Mouse (Mus musculus) forebrain, embryonic 15.5 days (tissue): ENCODE data around the gene Olfr1416. TPM values are rescaled to one million over a fixed set of nuclear protein-coding genes. Genes with fewer than 3 reads are reported as not detected.
A peak's percentile ranks its signal among the peaks of the same experiment; 100 is the strongest.
"Not testable (repeated sequence)": the region's sequence is repeated elsewhere in the genome, so short reads cannot be mapped to it uniquely, and the experiment has no call there.

Experiments
- ATAC-seq: fragments of 200-750 bp; cut with Nextera tagmentation; replicated peaks from 2 replicates; pipeline ENCODE4 v1.8.0; 2017; ENCODE audit warnings: mild to moderate bottlenecking, moderate TSS enrichment, moderate library complexity
- H3K27ac ChIP-seq: fragments of 300-500 bp; sonication (generic); replicated peaks from 2 replicates; pipeline ENCODE4 v1.5.1; 2015; ENCODE audit warnings: mild to moderate bottlenecking, inconsistent platforms
- H3K27me3 ChIP-seq: fragments of 300-500 bp; sonication (generic); 2 replicates; pipeline ENCODE4 v1.6.1; 2015; ENCODE audit warnings: inconsistent platforms
- H3K36me3 ChIP-seq: fragments of 300-500 bp; sonication (generic); 2 replicates; pipeline ENCODE4 v1.6.1; 2015; ENCODE audit warnings: mild to moderate bottlenecking, inconsistent platforms
- H3K4me1 ChIP-seq: fragments of 300-500 bp; sonication (generic); 2 replicates; pipeline ENCODE4 v1.6.1; 2015; ENCODE audit warnings: inconsistent platforms
- H3K4me2 ChIP-seq: fragments of 300-500 bp; sonication (generic); replicated peaks from 2 replicates; pipeline ENCODE4 v1.6.1; 2015; ENCODE audit warnings: mild to moderate bottlenecking, inconsistent platforms
- H3K4me3 ChIP-seq: fragments of 300-500 bp; sonication (generic); 2 replicates; pipeline ENCODE4 v1.5.1; 2015; ENCODE audit warnings: mild to moderate bottlenecking, inconsistent platforms
- H3K9ac ChIP-seq: fragments of 300-500 bp; sonication (generic); replicated peaks from 2 replicates; pipeline ENCODE4 v1.6.1; 2015; ENCODE audit warnings: mild to moderate bottlenecking, inconsistent platforms
- H3K9me3 ChIP-seq: fragments of 300-500 bp; sonication (generic); 2 replicates; pipeline ENCODE4 v1.6.1; 2016; ENCODE audit warnings: inconsistent platforms
- WGBS: fragments of 180-500 bp; shearing (Covaris S2); methylation state at CpG from one replicate; pipeline ENCODE4 v1.1.7; 2015; ENCODE audit warnings: mixed read lengths; 5-methylcytosine and 5-hydroxymethylcytosine counted together
- polyA plus RNA-seq: library from polyadenylated mRNA; unstranded; fragments of >200 nt; fragmentation: Nextera tagmentation; extraction: Ambion mirVana; gene quantifications from 2 replicates; pipeline ENCODE4 v1.2.1, GENCODE M21; 2015

Gene Olfr1416
- not detected in 2 replicates for polyA plus RNA-seq

DNA sequence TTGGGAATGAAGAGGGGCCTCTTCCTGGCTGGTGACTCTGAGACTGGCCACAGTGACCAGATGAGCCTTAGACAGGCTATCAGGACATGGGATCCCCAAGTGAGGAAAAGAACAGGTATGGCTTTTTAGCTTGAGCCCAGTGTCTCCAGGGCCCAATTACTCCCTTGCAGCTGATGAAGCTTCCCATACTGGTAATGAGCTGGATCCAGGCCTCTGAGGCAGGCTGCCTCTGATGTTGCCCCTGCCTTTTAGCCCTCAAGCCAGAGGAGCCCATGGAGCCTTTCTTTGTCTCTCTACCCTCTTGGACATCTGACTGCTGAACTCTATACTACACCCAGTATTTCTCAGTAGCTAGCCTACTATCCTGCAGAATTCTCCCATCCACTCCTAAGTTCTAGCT, at the start of gene Olfr1416:
Gene Olfr1416 (minus strand): TSS at position 101 of the 400 bp plus-strand sequence.
- no peak within 1 kb of the TSS for H3K4me3 ChIP-seq
- no peak within 1 kb of the TSS for H3K4me2 ChIP-seq
- no peak for ATAC-seq
- no peak within 1 kb of the TSS for H3K9ac ChIP-seq
- H3K27me3 ChIP-seq: no peaks in the 10 kb centered on the region
- H3K4me1 ChIP-seq: no peaks in the 10 kb centered on the region
- H3K27ac ChIP-seq: no peak within 1 kb of the TSS
- no peaks in the 10 kb centered on the region for H3K9me3 ChIP-seq
- no peaks in the 10 kb centered on the region for H3K36me3 ChIP-seq

DNA sequence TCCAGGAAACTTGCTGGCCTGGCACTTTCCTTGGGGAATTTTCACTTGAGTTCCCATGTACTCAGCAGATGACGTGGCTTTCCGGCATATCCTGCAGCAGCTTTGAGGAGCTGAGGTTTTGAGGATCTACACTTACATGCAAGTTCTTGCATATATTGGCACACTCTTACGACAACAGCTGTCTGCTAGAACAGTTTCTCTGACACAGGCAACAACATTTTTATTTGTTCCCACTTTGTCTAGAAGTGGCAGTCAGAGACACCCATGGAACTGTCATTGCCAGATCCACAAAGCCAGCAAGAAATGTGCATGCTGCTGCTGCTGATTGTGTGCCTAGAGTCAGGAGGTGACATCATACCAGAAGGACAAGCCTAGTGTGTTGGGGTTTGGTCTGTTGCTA, 38.9 kb upstream of the Olfr1416 start:
- Histone ChIP-seq H3K4me1 (no peaks in the 10 kb centered on the region), H3K36me3 (no peaks in the 10 kb centered on the region), H3K4me3 (no peak overlapping the region), H3K27ac (no peak overlapping the region), H3K9ac (no peak overlapping the region), H3K4me2 (no peak overlapping the region), H3K27me3 (no peaks in the 10 kb centered on the region), H3K9me3 (no peaks in the 10 kb centered on the region)
- WGBS: 80% methylated on average over 3 of the region's 3 CpGs
- no peak for ATAC-seq

DNA sequence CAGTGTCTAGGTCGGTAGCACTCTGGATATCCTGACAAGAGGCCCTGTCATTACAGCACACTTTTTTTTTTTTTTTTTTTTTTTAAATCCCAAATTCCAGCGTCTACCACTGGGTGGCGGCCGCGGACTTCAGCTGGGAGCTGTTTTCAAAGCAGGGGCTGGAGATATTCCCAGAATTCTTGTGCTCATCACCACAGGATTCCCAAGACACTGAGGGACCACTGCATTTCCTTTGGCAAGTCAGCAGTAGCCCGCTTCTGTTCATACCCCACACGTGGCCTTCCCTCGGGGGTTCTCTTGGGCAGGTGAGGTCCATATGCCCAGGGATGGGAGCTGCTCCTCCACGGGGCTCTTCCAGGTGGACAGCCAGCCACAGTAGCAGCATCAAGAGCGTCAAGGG, 36.5 kb upstream of the Olfr1416 start:
- H3K4me3 ChIP-seq: no peak overlapping the region
- peak; percentile 46; the same call in 1 of the 2 replicates for ATAC-seq
- no peak overlapping the region for H3K9ac ChIP-seq
- H3K9me3 ChIP-seq: no peaks in the 10 kb centered on the region
- H3K4me1 ChIP-seq: no peaks in the 10 kb centered on the region
- no peaks in the 10 kb centered on the region for H3K36me3 ChIP-seq
- H3K27me3 ChIP-seq: no peaks in the 10 kb centered on the region
- H3K27ac ChIP-seq: no peak overlapping the region
- WGBS: 18% methylated on average over 10 of the region's 10 CpGs
- H3K4me2 ChIP-seq: no peak overlapping the region

DNA sequence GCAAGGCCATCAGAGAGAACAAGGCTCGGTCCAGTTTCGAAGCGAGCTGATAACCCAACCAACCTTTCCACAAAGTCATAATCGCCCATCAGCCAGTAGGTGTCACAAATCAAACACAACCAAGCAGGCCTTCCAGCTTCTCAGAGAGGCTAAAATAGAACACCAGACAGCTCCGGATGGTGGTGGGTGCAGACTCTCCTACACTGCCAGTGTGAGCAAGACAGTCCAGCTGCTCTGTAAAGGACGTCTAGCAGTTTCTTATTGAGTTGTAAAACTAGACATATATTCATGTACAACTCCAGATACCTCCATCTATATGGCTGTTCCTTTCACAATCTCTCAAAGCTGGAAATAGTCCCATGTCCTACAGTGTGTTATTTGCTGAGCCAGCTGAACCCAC, 34.1 kb upstream of the Olfr1416 start:
- ATAC-seq: no peak
- Histone ChIP-seq H3K27me3 (no peaks in the 10 kb centered on the region), H3K27ac (no peak overlapping the region), H3K4me1 (no peaks in the 10 kb centered on the region), H3K9ac (no peak overlapping the region), H3K9me3 (no peaks in the 10 kb centered on the region), H3K4me2 (no peak overlapping the region), H3K4me3 (no peak overlapping the region), H3K36me3 (no peaks in the 10 kb centered on the region)
- 92% methylated on average over 6 of the region's 6 CpGs for WGBS

DNA sequence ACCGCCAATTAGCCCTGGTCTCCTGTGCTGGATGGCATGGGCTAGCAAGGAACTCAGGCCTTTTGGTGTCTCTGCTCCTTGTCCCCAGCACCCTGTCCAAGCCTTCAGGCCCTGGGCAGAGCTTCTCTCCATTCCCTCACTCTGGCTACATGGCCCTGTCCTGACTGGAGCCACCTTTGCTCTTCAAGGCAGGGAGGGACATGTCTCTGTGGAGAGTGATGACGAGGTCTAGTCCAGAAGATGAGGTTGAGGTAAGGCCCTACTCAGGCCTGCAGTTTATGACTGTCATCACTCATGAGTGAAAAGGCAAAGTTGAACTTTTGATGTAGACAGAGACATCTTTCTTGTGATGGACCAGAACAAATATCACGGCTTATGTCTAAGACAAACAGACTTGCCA, 33.6 kb upstream of the Olfr1416 start, which contains the start of gene Olfr1414:
Gene Olfr1414 (minus strand): TSS at position 101 of the 400 bp plus-strand sequence.
- H3K4me3 ChIP-seq: no peak within 1 kb of the TSS
- ATAC-seq: no peak
- no peak within 1 kb of the TSS for H3K9ac ChIP-seq
- no peaks in the 10 kb centered on the region for H3K4me1 ChIP-seq
- WGBS: 84% methylated on average over 3 of the region's 3 CpGs
- H3K9me3 ChIP-seq: no peaks in the 10 kb centered on the region
- H3K36me3 ChIP-seq: no peaks in the 10 kb centered on the region
- no peak within 1 kb of the TSS for H3K4me2 ChIP-seq
- no peaks in the 10 kb centered on the region for H3K27me3 ChIP-seq
- no peak within 1 kb of the TSS for H3K27ac ChIP-seq

DNA sequence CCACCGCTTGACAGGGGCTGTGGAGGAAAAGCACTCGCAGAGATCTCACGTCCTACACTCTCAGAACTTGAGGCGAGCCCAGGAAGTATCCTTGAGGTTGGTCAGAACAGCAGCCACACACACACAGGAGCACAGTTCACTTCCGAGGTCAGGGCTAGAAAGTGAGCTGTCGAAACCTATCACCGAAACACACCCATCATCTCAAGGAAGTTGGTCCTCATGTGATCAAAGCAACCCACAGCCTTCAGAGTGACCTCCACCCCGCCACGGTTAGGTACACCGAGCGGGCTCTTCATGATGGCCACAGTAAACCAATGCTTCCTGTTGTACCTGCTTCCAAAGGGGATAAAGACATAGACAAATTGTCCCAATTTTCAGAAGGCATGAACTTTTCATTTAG, 30.5 kb upstream of the Olfr1416 start:
- Histone ChIP-seq H3K9me3 (no peaks in the 10 kb centered on the region), H3K36me3 (no peaks in the 10 kb centered on the region), H3K4me2 (no peak overlapping the region), H3K9ac (no peak overlapping the region), H3K27ac (no peak overlapping the region), H3K27me3 (no peaks in the 10 kb centered on the region), H3K4me1 (no peaks in the 10 kb centered on the region), H3K4me3 (no peak overlapping the region)
- 86% methylated on average over 11 of the region's 11 CpGs for WGBS
- ATAC-seq: no peak

DNA sequence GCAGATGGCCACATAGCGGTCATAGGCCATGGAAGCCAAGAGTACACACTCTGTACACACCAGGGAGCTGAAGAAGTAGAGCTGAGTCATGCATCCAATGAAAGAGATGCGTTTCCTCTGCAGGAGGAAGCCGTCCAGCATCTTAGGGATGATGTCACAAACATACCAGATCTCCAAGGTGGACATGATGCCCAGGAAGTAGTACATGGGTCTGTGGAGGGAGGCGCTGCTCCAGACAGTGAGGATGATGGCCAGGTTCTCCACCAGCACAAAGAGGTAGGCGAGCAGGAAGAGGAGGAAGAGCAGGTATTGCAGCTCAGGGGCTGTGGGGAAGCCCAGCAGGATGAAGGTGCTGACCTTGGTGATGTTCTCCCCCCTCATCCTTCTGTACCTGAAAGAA, 26.7 kb upstream of the Olfr1416 start:
- H3K9me3 ChIP-seq, H3K9ac ChIP-seq, H3K27me3 ChIP-seq, H3K4me3 ChIP-seq, H3K27ac ChIP-seq, ATAC-seq, H3K4me2 ChIP-seq, H3K4me1 ChIP-seq, H3K36me3 ChIP-seq: not testable (repeated sequence)
- 87% methylated on average over 5 of the region's 5 CpGs for WGBS

DNA sequence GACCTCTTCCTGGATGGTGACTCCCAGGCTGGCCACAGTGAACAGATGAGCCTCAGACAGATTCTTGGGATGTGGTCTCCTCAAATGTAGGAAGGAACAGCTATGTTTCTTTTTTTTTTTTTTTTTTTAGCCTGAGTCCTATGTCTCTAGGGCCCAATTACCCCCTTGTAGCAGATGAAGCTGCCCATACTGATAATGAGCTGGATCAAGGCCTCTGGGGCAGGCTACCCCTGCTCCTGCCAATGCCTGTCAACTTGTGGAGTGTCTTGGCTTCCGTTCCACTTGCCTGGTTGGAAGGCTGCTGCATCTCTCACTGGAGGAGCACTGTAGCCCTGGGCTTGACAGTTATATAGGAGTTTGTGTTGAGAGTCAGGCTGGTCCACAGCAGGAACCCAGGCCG, 11.1 kb upstream of the Olfr1416 start, which contains the start of gene Olfr1415:
Gene Olfr1415 (minus strand): TSS at position 101 of the 400 bp plus-strand sequence.
- H3K27ac ChIP-seq: no peak within 1 kb of the TSS
- H3K4me2 ChIP-seq: no peak within 1 kb of the TSS
- no peaks in the 10 kb centered on the region for H3K4me1 ChIP-seq
- 76% methylated on average over 2 of the region's 2 CpGs for WGBS
- no peak for ATAC-seq
- no peaks in the 10 kb centered on the region for H3K36me3 ChIP-seq
- no peaks in the 10 kb centered on the region for H3K27me3 ChIP-seq
- no peak within 1 kb of the TSS for H3K4me3 ChIP-seq
- H3K9ac ChIP-seq: no peak within 1 kb of the TSS
- H3K9me3 ChIP-seq: no peaks in the 10 kb centered on the region

DNA sequence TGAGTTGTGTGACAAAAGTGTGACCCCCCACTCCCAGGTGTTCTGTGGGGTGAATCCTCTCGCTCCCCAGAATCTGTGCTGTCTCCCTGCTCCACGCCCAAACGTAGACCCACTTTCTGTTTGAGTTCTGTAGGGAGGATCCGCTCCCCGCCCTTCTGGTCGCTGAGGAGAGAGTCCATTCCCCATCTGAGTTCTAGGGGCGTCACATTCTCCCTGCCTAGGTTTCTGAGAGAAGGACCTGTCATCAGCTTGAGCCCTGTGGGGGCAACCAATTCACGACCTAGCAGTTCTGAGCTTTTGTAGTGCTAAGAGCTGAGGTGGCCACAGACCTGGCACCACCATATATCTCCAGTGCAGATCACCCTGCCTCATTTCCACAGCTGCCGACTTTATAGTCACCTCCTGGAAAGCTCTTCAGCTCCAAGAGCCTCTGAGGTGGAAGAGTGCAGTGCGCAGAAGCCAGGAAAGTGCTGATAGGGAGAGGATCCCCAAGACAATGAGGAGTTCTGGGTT, 10.8 kb downstream of the Olfr1416 start:
- H3K27ac ChIP-seq: no peak overlapping the region
- 3% methylated on average over 10 of the region's 10 CpGs for WGBS
- peaks cover 16% of the 10 kb centered on the region for H3K4me1 ChIP-seq
- peaks cover 20% of the 10 kb centered on the region for H3K36me3 ChIP-seq
- 0 out of 2 replicates have a peak, but pooled peaks cover 7% of the 10 kb centered on the region for H3K27me3 ChIP-seq
- no peaks in the 10 kb centered on the region for H3K9me3 ChIP-seq
- peak overlapping the region; percentile 92 for H3K4me3 ChIP-seq
- peak overlapping the region; percentile 30 for H3K9ac ChIP-seq
- ATAC-seq: peak; percentile 81
- H3K4me2 ChIP-seq: peak overlapping the region; percentile 85

DNA sequence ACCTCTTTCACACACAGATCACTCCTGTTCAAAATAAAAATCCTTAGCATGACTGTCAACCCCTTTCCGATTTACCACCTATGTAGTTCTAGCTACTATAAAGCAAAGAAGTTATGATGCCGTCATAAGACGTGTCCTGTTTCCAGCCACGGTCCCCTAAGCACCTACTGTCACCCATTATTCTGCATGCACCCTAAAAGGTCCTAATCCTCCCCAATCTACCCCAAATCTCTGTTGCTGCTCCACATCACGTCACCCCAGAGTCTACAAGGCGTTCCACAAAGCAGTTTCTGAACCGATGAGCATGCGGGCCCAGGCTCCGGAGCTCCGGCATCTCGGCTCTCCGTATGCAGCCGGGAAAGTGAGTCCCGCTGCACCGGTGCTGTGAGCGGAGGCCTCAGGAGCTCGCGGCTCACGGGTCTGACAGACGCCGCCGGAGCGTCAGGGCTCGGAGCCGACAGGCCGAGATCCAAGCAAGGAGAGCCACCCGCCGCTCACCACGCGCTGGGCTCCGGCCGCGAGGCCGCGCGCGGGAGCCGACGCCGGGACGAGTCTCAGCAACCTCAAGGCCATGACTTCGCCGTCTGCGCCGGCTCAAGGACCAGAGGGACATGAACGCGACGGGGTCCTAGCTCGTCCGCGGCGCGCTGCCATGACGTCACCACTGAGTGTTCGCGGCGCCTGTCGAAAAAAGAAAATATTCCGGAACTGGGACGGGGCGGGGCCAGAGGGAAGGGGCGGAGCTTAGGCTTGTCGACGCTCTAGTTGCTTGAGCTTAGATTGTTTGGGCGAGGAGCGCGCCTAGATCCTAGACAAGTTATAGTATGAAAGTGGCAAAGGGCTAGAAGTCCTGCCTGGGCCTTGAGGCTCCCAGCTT, 11.5 kb downstream of the Olfr1416 start, which contains the start of gene Ndufa10:
Gene Ndufa10 (minus strand): TSS at position 696 of the 877 bp plus-strand sequence.
- Histone ChIP-seq H3K27me3 (0 out of 2 replicates have a peak, but pooled peaks cover 7% of the 10 kb centered on the region), H3K36me3 (peaks cover 27% of the 10 kb centered on the region), H3K27ac (peak within 1 kb of the TSS; percentile 82), H3K9ac (peak within 1 kb of the TSS; percentile 83), H3K9me3 (no peaks in the 10 kb centered on the region), H3K4me2 (peak within 1 kb of the TSS; percentile 85), H3K4me1 (peaks cover 16% of the 10 kb centered on the region), H3K4me3 (peak within 1 kb of the TSS; percentile 92)
- peak; percentile 94 for ATAC-seq
- WGBS: 1% methylated on average over 67 of the region's 67 CpGs

DNA sequence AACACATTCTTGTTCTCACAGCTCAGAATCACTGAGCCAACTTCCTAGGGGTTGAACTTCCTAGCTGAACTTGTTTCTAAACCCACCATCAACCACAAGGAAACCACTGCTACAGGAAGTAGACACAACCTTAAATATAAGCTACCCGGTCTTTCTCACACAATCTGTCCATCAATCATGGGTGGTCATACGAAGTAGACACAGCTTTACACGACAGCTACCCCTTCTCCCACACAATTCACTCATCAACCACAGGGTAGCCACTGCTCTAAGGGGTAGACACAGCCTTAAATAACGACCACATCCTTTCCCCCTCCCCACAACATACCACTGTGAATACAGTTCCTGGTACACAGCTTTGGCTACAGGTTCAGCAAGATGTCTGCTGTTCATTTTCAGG, 16.0 kb downstream of the Olfr1416 start:
- no peaks in the 10 kb centered on the region for H3K27me3 ChIP-seq
- peaks cover 66% of the 10 kb centered on the region for H3K36me3 ChIP-seq
- H3K4me2 ChIP-seq: no peak overlapping the region
- no peak overlapping the region for H3K4me3 ChIP-seq
- no peak for ATAC-seq
- peaks cover 11% of the 10 kb centered on the region for H3K4me1 ChIP-seq
- H3K9me3 ChIP-seq: no peaks in the 10 kb centered on the region
- H3K27ac ChIP-seq: no peak overlapping the region
- 85% methylated on average over 4 of the region's 4 CpGs for WGBS
- H3K9ac ChIP-seq: no peak overlapping the region

DNA sequence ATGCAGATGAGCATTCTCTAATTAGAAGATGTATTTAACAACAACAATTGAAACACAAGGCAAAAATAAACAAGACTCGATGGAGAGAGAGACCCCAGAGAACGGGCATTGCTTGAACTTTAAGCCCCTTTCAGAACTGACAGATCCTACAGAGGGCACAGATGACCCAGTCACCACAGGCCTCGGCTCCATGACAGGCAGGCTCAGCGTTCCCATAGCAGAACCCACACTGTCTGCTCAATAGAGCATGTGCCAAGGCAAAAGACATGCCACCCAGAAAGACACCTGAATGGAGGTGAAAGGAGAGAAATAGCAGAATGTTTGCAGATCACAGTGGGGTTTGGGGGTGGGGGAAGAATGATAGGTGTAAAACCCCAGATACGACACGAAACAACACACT, 26.5 kb downstream of the Olfr1416 start:
- 88% methylated on average over 6 of the region's 6 CpGs for WGBS
- peaks cover 83% of the 10 kb centered on the region for H3K36me3 ChIP-seq
- no peak overlapping the region for H3K9ac ChIP-seq
- no peak for ATAC-seq
- no peak overlapping the region for H3K27ac ChIP-seq
- no peaks in the 10 kb centered on the region for H3K9me3 ChIP-seq
- no peaks in the 10 kb centered on the region for H3K4me1 ChIP-seq
- H3K4me2 ChIP-seq: no peak overlapping the region
- H3K4me3 ChIP-seq: no peak overlapping the region
- H3K27me3 ChIP-seq: no peaks in the 10 kb centered on the region
